Mouse (Mus musculus) lung, embryonic 14.5 days (tissue): Measurements from ENCODE around the gene BC049352. TPM values are rescaled to one million over a fixed set of nuclear protein-coding genes. Genes with fewer than 3 reads are reported as not detected.

Experiments used
- ATAC-seq: fragments of 200-750 bp; cut with Nextera tagmentation; 2 replicates; pipeline ENCODE4 v1.8.0; 2017; ENCODE audit warnings: mild to moderate bottlenecking, moderate TSS enrichment, moderate library complexity; ENCODE audit not compliant: insufficient read depth
- DNase-seq: peaks from one replicate; pipeline ENCODE4 v3.0.0-alpha.2; 2015
- H3K27ac ChIP-seq: fragments of 300-500 bp; sonication (generic); 2 replicates; pipeline ENCODE4 v1.5.1; 2014; ENCODE audit warnings: low read depth, mild to moderate bottlenecking, moderate library complexity
- H3K27me3 ChIP-seq: fragments of 300-500 bp; sonication (generic); 2 replicates; pipeline ENCODE4 v1.6.1; 2014; ENCODE audit warnings: low read length, control low read depth; ENCODE audit not compliant: insufficient read depth
- H3K36me3 ChIP-seq: fragments of 300-500 bp; sonication (generic); 2 replicates; pipeline ENCODE4 v1.6.1; 2014; ENCODE audit warnings: control low read depth; ENCODE audit not compliant: insufficient read depth
- H3K4me1 ChIP-seq: fragments of 300-500 bp; sonication (generic); 2 replicates; pipeline ENCODE4 v1.6.1; 2014; ENCODE audit warnings: antibody characterized with exemption, control low read depth; ENCODE audit not compliant: insufficient read depth
- H3K4me2 ChIP-seq: fragments of 300-500 bp; sonication (generic); 2 replicates; pipeline ENCODE4 v1.6.1; 2014; ENCODE audit warnings: mild to moderate bottlenecking
- H3K4me3 ChIP-seq: fragments of 300-500 bp; sonication (generic); 2 replicates; pipeline ENCODE4 v1.5.1; 2014; ENCODE audit warnings: low read depth, low read length
- H3K9ac ChIP-seq: fragments of 300-500 bp; sonication (generic); 2 replicates; pipeline ENCODE4 v1.6.1; 2014
- H3K9me3 ChIP-seq: fragments of 300-500 bp; sonication (generic); 2 replicates; pipeline ENCODE4 v1.6.1; 2016; ENCODE audit warnings: low read depth, low read length, control low read depth
- CTCF ChIP-seq: IDR thresholded peaks from 2 replicates; pipeline ENCODE4 v1.5.1; 2016; ENCODE audit warnings: antibody characterized with exemption, low read depth
- WGBS: fragments of 180-500 bp; shearing (Covaris S2); extraction: QIAGEN DNeasy Blood & Tissue Kit; methylation state at CpG from one replicate; pipeline ENCODE4 v1.1.7; 2014; 5-methylcytosine and 5-hydroxymethylcytosine counted together
- polyA plus RNA-seq: library from polyadenylated mRNA; unstranded; fragments of >200 nt; fragmentation: Nextera tagmentation; extraction: Ambion mirVana; gene quantifications from 2 replicates; pipeline ENCODE4 v1.2.1, GENCODE M21; 2014

The BC049352 gene
- 0.13 TPM in 1 of 2 replicates, not detected in the other for polyA plus RNA-seq

DNA sequence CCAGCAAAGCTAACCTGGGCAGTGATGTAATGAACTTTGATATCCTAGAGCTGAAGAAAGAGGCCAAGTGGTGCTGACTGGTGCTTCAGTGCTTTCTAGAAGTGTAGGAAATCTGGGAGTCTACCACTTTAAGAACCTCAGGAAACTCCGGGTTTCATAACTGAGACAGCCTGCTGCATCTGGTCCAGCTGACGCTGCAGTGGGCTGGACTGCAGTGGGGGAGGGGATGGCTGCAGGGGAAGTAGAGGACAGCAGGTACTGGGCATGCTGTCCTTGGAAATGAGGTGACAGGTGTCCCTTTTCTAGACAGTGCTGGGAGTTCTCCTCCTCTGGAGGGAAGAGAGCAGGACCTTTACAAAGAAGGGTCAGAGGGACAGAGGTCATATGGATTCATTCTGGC lies at the start of gene BC049352:
TSS of gene BC049352 (plus strand) at position 238 of the 400 bp plus-strand sequence.
- H3K9ac ChIP-seq = no peak within 1 kb of the TSS
- H3K9me3 ChIP-seq = no peaks in the 10 kb centered on the region
- no peak for TF ChIP-seq CTCF
- H3K4me2 ChIP-seq = no peak within 1 kb of the TSS
- DNase-seq = no peak
- H3K4me3 ChIP-seq = no peak within 1 kb of the TSS
- no peaks in the 10 kb centered on the region for H3K36me3 ChIP-seq
- H3K4me1 ChIP-seq = no peaks in the 10 kb centered on the region
- no peaks in the 10 kb centered on the region for H3K27me3 ChIP-seq
- no peak for ATAC-seq
- 8% methylated on average over 2 of the region's 2 CpGs for WGBS
- H3K27ac ChIP-seq = no peak within 1 kb of the TSS

DNA sequence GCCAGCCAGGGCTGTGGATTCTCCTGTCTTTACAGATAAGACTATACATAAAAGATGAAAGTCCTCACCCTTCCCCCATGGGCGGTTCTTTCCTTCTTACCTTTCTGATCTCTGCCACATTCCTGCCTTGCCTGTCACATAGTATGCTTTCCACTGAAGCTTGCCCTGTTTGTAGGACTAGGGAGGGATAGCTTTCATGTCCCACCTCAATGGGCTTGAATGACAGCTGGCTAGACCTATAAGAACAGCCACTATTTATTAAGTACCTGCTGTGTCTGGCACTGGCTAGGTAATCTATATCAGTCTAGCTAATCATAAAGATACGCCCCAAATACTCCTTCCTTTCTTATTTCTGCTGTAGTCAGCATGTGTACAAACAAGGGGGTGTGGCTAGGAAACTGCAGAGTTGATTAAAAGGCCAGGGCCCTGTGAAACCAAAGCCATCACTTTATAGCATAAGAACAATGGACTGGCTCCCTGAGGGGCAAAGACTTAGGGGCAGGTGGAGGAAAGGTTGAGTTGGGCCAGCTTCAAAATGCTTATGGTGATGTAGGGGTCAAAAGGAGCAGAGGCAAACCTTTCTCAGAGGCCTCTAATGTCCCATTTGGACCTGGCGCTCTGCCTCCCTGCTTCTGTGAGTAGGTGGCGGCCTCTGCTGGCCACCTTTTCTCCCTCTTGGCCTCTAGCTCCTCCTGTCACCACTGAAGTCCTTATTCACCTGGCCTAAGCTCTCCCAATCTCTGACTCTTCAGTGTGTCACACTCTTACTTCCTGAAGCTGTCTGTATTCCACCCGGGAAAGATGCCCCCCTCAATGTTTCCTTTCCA lies 48.1 kb upstream of the BC049352 start:
- ATAC-seq = no peak
- WGBS = 24% methylated on average over 5 of the region's 5 CpGs
- peak; percentile 75 for TF ChIP-seq CTCF
- Histone ChIP-seq H3K9ac (no peak overlapping the region), H3K36me3 (no peaks in the 10 kb centered on the region), H3K4me1 (no peaks in the 10 kb centered on the region), H3K27me3 (peaks cover 38% of the 10 kb centered on the region), H3K4me3 (no peak overlapping the region), H3K9me3 (no peaks in the 10 kb centered on the region), H3K27ac (no peak overlapping the region), H3K4me2 (no peak overlapping the region)
- DNase-seq = peak; percentile 72

DNA sequence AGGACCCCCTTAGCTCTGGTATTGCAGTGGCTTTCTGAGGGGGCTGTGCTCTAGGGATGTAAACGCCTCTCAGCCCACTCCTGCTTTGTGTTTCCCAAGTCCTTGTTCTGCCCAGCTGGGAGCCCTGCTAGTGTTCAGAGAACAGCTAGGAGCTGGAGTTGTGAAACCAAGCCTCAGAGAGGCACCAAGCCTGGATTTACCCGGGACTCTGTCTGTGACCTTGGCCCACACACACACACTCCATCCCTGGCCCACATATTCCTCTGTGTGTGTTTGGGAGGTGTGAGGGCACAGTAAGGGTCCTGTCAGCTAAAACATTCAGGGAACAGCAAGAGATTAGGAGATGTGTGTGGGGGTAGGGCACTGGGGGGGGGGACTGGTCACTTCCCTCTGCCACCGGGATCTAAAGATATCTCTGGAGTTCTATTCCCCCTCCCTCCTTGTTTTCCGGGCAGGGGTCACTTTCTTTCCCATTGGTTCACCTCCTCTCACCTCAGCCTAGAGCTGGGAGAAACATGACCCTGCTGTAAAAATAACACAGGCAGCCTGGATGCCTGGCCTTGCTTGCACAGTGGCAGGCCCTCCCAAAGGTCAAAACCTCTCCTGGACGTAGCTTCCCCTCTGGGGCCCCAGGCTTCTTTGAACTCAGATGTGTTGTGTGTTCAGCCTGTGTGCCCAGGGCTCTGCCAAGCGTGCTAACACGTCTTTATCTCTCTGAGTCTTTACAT lies 45.2 kb upstream of the BC049352 start:
- no peaks in the 10 kb centered on the region for H3K36me3 ChIP-seq
- no peak overlapping the region for H3K4me2 ChIP-seq
- 20% methylated on average over 7 of the region's 7 CpGs for WGBS
- no peak overlapping the region for H3K27ac ChIP-seq
- H3K4me3 ChIP-seq = no peak overlapping the region
- H3K4me1 ChIP-seq = no peaks in the 10 kb centered on the region
- no peak for TF ChIP-seq CTCF
- ATAC-seq (no peak), DNase-seq (no peak)
- no peaks in the 10 kb centered on the region for H3K9me3 ChIP-seq
- H3K27me3 ChIP-seq = peaks cover 59% of the 10 kb centered on the region
- no peak overlapping the region for H3K9ac ChIP-seq

DNA sequence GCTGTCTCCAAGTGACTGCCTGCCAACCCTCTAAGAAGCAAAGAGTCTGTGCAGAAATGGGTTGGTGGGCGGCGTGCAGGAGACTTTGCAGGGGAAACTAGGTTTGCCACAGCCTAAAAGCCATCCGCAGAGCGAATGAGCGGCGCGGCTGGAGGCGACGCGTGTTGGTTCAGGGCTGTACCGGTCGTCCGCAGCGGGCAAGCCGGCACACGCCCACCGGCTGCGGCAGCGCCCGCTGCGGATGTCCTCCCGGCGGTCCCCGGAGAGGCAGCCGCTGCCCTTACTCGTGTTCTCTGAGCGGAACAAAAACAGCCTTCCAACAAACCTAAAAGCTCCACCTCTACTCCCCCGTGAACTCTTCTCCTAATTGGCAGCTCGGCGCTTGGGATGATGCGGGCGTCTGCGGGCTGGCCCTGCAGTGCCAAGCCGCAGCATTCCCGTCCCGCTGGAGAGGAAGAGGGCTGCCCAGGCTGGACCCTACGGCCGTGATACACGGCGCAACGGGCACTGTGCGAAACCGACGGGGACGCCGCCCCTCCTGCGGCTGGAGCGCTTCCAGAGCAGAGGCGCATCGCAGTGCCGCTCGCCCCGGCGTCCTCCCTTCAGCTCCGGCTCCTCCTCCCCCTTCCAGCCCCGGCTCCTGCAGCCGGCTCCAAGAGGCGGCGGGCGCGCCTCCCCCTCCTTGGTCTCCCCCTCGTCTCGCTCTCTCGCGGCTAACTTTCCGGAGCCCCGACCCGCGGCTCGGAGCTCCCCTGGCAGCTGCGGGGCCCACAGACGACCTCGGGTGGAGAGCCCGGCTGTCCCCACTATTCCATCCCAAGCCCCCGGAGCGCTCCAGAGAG lies 43.4 kb upstream of the BC049352 start, which contains the start of gene Scn4b:
TSS of gene Scn4b (plus strand) at position 205 of the 842 bp plus-strand sequence.
- Histone ChIP-seq H3K9ac (peak within 1 kb of the TSS; percentile 21; the same call in 1 of the 2 replicates), H3K4me2 (peak within 1 kb of the TSS; percentile 93), H3K27me3 (peaks cover 66% of the 10 kb centered on the region), H3K36me3 (no peaks in the 10 kb centered on the region), H3K9me3 (no peaks in the 10 kb centered on the region), H3K4me3 (peak within 1 kb of the TSS; percentile 48), H3K27ac (no peak within 1 kb of the TSS), H3K4me1 (no peaks in the 10 kb centered on the region)
- peak; percentile 72 for DNase-seq
- ATAC-seq = peak; percentile 55
- under 1% methylated on average over 75 of the region's 76 CpGs for WGBS
- TF ChIP-seq CTCF = no peak

DNA sequence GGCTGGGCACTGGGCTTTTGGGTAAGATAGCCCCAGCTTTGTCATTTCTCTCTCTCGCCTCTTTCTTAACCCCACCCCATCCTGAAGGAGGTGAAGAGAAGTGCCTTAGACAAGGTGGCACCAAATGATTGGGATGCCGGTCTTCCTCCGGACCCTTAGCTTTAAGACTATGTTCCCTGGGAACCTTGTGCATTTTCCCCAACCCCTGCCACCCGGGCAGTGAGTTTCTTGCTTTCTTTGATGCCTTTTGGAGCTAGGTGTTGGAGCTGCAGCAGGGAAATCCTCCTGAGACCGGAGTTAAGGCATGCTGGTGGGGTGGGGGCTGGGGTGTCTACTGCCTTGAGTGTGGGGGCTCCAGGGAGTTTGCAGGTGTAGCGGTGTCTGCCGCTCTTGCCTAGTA lies 42.7 kb upstream of the BC049352 start:
- Histone ChIP-seq H3K9me3 (no peaks in the 10 kb centered on the region), H3K9ac (peak overlapping the region; percentile 21; the same call in 1 of the 2 replicates), H3K36me3 (no peaks in the 10 kb centered on the region), H3K4me3 (peak overlapping the region; percentile 48), H3K4me2 (peak overlapping the region; percentile 93), H3K27me3 (peaks cover 70% of the 10 kb centered on the region), H3K4me1 (no peaks in the 10 kb centered on the region), H3K27ac (no peak overlapping the region)
- no peak for TF ChIP-seq CTCF
- no peak for DNase-seq
- WGBS = 2% methylated on average over 7 of the region's 7 CpGs
- no peak for ATAC-seq

DNA sequence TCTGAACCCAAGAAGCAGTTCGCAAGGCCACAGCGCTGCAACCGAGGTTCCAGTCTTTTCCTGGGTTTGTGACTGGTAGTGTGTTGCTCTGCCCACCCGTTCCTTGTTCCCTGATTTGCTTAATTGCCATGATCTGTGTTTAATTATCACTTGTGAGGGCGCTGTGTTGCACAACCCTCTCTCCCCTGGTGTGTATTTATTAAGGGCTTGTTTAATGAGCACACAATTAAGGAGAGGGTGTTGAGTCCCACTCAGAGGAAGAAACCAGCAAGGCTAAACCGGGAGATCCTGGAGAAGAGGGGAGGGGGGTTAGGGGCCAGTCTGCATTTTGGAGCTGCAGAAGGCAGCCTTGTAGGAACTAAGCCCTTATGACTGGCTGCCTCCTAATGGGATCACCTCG lies 40.9 kb upstream of the BC049352 start:
- DNase-seq = no peak
- no peaks in the 10 kb centered on the region for H3K9me3 ChIP-seq
- no peak for TF ChIP-seq CTCF
- no peaks in the 10 kb centered on the region for H3K36me3 ChIP-seq
- H3K27me3 ChIP-seq = peaks cover 76% of the 10 kb centered on the region
- 55% methylated on average over 7 of the region's 7 CpGs for WGBS
- H3K27ac ChIP-seq = no peak overlapping the region
- H3K4me3 ChIP-seq = no peak overlapping the region
- no peak for ATAC-seq
- H3K4me1 ChIP-seq = no peaks in the 10 kb centered on the region
- no peak overlapping the region for H3K4me2 ChIP-seq
- no peak overlapping the region for H3K9ac ChIP-seq
